Mouse (Mus musculus) telencephalon, adult 2 months (tissue): ENCODE data around the gene Prtn3.
A peak's percentile ranks its signal among the peaks of the same experiment; 100 is the strongest.

Experiments
- DNase-seq: peaks from one replicate; pipeline ENCODE4 v3.0.0-alpha.2; 2011; ENCODE audit warnings: low read depth, low spot score

Gene Prtn3

GRCm38 (mm10) chr10:79874290-79874862 is at the start of gene Prtn3, which contains the start of gene Plppr3:
Gene Prtn3, plus strand, starts transcription at chr10:79874476.
Gene Plppr3, minus strand, starts transcription at chr10:79874634.
- no peak for DNase-seq

DNA sequence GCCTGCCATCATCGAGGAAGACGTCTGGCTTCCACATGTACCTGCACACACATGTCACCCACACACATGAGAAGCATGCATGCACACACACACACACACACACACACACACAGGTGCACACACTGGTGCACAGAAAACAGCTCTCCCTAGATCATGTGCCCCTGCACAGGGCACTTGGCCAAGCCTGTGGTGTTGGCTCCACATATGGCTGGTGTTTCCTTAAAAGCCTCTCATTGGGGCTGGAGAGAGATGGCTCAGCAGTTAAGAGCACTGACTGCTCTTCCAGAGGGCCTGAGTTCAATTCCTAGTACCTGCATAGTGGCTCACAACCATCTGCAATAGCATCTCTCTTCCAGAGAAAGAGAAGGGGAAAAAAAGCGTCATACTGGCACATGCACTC is 42.7 kb upstream of the Prtn3 start:
- DNase-seq: no peak

DNA sequence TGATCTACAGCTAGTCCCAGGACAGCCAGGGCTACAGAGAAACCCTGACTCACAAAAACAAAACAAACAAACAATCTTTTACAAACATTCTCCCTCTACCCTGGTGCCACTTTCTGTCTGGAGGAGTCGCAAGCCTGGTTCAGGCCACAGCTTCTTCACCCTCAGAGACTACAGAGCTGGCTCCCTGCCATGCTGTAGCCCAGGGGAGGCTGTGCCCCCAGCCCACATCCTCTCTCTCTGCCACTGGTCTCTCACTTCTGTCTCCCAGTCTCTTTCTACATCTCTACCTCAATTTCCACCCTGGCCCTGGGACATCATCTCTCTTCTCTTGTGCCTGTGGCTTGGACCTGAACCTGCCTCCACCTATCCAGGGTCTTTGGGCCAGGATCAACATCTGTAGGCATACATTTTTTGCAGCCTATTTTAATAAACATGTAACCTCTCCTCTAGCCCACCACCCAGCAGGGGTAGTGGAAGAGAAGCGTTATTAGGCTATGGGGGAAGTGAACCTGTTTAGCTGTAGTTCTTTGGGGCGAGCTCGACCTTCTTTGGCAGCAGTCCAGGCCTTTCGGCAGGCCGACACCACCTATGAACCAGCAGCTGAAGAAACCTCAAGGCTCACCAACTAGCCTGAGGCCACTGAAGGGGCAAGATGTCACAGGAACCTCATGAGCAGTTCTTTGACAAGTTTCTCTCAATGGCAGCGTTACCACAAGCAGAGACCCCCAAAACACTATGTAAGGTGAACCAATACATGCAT is 42.1 kb upstream of the Prtn3 start:
- no peak for DNase-seq

DNA sequence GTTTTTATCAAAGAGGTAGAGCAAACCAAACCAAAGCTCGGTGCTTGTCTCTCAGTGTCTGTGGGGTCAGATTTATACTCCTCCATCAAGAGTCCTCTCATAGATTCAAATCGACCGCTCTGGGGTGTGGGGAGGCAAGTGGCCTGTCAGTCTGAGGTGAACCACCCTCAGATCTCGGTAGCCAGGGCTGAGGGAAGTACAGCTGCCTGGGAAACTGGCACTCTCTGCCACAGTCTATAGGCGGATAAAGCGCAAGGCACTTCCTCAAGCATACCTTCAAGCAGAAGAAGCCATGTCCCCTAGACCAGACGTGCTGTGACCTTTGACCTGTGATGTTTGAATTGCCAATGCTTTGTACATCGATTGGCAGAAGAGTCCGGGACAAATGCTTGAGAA is 41.5 kb upstream of the Prtn3 start:
- no peak for DNase-seq

- DNase-seq: no peak
These were observed 39.4 kb upstream of the Prtn3 start for GRCm38 (mm10) chr10:79834769-79835398.

- DNase-seq: no peak
These were observed 37.4 kb upstream of the Prtn3 start for GRCm38 (mm10) chr10:79836918-79837317.

- no peak for DNase-seq
These were observed 36.1 kb upstream of the Prtn3 start for GRCm38 (mm10) chr10:79838151-79838550.

GRCm38 (mm10) chr10:79840091-79840490 is 34.2 kb upstream of the Prtn3 start:
- DNase-seq: no peak

DNA sequence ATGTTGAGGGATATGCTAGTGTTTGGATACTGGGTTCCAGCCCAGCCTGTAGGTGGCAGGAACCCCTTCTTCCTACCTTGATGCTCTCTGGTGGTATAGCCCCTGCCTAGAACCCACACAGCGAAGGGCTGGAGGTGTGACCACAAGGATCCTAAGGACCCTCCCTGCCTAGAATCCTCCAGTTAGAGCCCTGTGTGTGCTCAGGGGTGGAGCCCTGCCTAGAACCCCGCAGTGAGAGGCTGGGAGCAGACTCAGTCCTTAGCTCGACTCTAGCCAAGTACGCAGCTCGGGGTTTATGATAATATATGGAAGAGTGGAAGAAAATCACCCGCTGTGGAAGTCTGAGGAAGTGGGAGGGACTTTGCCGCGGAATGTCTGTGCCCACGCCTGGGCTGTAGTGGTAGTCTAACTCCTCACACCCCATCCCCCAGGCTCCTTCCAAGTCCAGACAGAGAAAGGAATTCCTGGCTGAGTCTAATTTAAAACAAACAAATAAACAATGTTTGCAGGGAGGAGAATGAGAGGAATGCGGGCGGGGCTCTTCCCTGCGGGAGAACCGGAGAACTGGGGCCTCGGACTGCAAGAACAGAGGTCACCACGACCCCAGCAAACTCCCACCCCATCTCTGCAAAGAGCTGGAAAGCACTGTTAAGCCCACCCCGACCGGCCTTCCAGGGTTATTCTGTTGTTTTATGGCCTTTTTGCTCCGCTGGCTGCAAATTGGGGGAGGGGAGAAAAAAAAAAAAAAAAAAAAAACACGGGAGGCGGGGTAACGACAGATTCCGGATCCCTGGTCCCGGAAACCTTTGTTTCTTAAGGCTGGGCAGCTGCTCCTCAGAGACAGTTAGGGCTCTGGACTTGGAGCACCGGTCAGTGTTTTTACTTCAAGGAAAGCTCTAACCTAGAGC is 33.4 kb upstream of the Prtn3 start:
- DNase-seq: peak; percentile 84

DNA sequence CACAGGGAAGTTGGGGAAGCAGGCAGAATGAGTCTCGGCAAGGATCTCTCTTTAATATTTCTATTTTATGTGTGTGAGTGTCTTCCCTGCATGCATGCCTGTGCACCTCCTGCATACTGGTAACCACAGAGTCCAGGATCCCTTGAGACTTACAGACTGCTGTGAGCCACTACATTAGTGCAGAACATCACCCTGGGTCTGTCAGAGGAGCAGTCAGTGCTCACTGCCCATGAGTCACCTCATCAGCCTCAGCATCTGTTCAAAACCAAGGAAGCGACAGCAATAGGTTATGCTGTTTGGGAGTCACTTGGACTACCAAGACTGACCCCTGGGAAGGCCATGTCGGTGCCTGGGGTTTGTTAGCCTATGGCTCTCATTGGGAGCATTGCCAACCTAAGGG is 32.0 kb upstream of the Prtn3 start:
- no peak for DNase-seq

GRCm38 (mm10) chr10:79843476-79843875 is 30.8 kb upstream of the Prtn3 start:
- no peak for DNase-seq

- no peak for DNase-seq
These were observed 27.7 kb upstream of the Prtn3 start for GRCm38 (mm10) chr10:79846553-79846952.

DNA sequence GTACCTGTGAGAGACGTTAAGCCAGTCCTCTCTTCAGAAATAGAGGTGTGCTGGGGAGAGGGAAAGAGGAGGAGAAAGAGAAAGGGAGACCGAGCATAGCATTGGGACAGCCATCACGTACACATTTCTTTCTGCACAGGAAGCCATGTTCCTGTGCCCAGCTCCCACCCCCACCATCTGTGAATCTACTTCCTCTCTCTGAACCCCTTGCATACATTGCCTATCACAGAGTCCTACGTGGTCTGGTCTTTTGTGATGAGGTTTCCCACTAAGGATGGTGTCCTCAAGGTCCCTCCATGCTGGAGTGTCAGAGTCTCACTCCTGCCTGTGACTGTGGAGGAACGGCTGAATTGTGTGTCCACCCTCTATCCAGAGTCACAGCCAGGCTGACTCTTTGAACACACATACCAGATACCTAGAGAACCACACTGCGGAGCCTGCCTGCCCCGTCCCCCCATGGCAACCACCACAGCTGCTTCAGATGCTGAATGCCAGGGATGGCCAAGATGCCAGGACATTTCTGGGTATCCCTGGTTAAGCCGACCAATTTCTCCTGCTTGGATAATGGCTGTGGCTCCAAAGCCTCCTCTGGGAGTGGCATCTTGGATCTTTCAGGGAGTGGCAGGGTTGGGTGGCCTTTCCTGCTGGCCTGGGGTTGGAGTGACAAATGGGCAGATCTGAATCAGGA is 24.2 kb upstream of the Prtn3 start:
- DNase-seq: no peak

GRCm38 (mm10) chr10:79851653-79852052 is 22.6 kb upstream of the Prtn3 start:
- DNase-seq: no peak

GRCm38 (mm10) chr10:79852107-79852789 is 22.0 kb upstream of the Prtn3 start:
- no peak for DNase-seq

GRCm38 (mm10) chr10:79852827-79853226 is 21.4 kb upstream of the Prtn3 start:
- no peak for DNase-seq

- DNase-seq: no peak
These were observed 20.9 kb upstream of the Prtn3 start for GRCm38 (mm10) chr10:79853392-79853791.

DNA sequence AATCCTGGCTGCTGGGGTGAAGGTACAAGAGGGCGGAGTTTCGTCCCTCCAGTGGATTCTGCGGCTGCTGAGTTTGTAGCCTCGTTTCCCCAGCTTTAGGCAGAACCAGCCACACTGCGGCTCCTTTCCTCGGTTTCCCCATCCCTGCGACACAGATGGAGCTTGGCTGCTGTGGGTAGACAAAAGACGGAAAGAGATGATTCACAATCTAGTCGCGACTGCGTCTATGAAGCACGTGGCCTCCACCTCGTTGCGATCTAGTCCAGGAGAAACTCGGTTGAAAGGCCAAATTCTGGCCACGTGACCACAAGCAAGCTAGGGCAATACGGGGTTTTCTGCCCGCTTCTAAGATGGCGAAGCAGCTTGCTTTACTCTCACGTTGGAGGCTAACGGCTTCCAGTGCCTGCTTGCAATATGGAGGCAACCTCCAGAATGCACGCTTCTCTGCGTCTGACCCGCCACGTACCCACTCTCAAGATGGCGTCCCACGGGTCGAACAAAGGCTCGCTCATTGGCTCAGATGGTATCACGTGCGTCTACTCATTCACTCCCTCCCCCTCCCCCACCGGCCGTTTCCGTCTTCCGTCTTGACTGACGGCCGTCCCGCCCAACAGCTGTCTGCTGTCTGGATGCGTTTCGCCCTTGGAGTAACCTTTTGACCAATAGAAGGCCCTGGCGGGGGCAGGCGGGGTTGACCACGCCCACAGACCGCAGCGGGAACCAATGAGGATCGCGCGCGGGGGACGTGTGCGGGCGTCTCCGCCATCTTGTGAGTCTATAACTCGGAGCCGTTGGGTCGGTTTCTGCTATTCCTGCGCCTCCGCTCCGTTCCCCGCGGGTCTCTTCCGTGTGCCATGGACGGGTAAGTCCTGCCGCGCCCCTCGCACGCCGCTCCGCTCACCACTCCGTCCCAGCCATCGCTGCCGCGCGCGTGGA is 20.1 kb upstream of the Prtn3 start, which contains the start of gene Ptbp1:
Ptbp1 (plus strand) TSS at position 568 of the 936 bp plus-strand sequence.
- DNase-seq: peak; percentile 100

DNA sequence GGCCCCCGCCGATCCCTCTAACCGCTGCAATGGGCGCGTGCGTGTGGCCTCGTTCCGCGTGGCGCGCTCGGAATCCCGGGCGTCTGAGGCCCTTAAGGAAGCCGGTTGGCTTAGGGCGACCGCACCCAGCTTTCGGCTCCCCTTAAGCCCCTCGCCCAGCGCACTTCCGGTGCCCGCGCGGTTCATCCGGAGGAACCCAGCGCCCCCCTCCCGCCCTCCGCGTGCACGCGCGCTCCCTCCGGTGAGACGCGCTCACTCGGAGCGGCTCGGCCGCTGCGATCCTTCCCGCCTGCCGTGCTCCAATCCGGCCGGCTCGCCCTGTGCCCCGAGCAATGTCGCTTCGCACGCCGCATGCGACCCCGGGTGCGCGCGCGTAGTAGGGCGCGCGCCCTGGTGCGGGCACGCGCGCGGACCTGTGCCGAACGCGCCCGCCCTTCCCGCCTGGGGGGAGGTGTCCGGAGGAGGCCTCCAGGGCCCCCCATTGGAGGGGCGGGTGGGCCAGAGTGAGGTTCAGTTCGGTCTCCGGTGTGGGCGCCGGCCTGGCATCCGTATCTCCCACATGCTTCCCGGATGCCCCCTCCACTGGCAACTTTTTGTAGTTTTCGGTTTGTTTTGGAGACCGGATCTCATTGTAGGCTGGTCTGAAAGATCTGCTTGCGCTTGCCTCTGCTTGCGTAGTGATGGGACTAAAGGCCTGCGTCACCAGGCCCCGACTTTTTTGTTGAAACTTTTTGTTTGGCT is 19.3 kb upstream of the Prtn3 start:
- no peak for DNase-seq
